Mouse (Mus musculus) adrenal gland, postnatal 14 days (tissue): ENCODE data around the gene Prkcsh. TPM values are rescaled to one million over a fixed set of nuclear protein-coding genes. Genes with fewer than 3 reads are reported as not detected.

Experiments used
- DNase-seq: peaks from one replicate; pipeline ENCODE4 v3.0.0; 2021; ENCODE audit warnings: mixed read lengths
- total RNA-seq: library from RNA; stranded (reverse); gene quantifications from 2 replicates; pipeline ENCODE4 v1.2.3, GENCODE M21; 2021

Prkcsh gene
- total RNA-seq, 1 experiment from 2014 or later = 135 TPM

- DNase-seq = no peak
Observed at GRCm38 (mm10) chr9:22049721-22050270, 47.2 kb downstream of the Prkcsh start.

DNA sequence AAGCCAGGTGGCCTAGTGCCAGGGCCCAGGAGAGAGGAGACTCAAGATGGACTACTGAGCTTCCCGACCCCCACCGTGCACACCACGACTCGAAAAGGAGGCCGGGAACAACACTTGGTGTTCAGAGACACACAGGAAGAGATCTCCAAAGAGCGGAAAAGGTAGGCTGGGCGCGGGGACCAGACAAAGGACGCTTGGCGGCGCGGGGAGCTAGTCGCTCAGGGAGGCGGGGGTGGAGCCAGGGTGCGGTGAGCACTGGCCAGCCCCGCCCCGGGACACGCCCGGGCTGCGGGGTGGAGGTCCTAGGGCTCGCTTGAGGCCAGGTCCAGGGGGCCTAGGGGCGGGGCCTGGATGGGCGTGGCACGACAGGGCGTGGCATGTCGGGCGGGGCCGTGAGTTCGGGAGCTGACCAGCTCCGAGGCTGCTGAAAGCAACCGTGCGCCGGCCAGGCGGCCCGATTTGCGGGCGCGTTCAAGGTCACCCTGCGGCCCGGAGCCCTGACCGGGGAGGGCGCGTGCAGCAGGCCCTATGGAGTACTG is 47.8 kb downstream of the Prkcsh start:
- peak; percentile 80 for DNase-seq

GRCm38 (mm10) chr9:22051161-22051957 is 48.8 kb downstream of the Prkcsh start:
- DNase-seq = peak; percentile 35

GRCm38 (mm10) chr9:22051958-22052254 is 49.3 kb downstream of the Prkcsh start, which contains the start of gene Elavl3:
Gene Elavl3 (minus strand): TSS chr9:22052023.
- no peak for DNase-seq

DNA sequence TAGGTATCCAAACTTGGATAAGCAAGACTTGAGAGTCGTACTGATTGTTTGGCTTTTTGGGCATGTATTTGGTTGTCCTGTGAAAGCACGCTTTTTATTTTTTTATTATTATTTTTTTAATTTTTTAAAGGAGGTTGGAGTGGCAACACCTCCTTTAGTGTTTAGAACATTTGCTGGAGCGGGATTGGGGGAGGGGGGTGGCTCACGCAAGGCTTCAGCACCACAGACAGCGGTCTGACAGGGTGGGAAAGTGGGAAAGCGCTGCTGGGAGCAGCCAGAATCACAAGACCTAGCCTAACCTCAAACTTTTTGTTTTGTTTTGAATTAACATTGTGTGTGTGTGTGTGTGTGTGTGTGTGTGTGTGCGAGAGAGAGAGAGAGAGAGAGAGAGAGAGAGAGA is 51.1 kb downstream of the Prkcsh start:
- peak; percentile 28 for DNase-seq

DNA sequence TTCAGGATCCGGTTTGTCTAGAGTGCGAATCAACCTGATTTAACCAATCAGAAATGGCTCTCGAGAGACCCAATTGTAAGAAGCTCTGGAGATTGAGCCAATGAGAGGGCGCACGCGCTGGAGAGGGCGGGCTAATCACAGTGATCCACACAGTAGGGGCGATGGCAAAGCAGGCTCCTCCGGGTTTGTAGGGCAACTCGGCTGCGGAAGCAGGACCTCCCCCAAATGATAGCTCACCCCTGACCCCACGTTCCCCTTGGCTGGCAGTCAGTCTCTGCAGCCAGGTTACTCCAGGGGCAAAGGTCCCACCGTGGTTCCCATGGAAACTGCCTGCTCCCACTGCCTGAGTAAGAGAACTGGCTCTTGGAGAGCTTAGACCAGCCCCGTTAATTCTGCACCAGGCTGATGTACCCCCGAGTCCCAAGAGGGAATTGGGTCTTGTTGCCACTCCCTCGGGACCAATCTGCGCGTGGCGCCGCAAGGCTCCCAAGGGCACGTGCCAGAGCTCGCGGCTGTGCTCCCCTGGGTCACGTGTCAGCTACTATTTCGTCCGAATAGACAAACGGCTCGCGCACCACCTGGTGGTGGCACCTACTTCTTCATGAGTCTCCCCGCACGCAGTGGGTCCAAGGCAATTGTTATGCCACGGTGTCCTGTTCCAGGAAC is 51.9 kb downstream of the Prkcsh start:
- DNase-seq = peak; percentile 89

- no peak for DNase-seq
Observed at GRCm38 (mm10) chr9:22055713-22056112, 53.1 kb downstream of the Prkcsh start.

DNA sequence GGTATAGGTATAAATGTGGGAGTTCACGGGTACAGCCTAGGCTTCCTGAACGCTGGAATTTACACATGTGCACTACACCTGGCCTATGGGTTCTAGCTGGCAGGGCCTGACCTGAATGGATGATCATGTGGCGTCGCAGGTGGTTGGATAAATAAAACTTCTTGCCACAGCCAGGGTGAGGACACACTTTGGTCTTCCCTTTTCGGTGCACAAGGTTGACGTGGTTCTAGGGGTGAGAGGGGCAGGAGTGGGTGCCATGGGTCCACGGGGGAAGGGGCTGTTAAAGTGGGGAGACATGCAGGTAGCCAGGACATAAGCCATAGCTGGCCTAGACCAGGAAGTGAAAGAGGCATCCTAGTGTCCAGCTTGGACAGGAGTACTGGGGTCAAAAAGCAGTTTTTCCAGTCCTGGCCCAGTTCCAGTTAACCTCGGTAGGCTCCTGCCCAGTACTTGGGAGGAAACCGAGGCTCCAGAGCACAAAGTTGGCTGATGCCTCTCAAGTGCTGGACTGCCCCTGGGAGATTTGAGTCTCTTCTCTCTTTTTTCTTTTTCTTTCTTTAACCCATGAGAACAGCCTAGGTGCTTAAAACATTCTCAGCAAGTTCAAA is 53.8 kb downstream of the Prkcsh start:
- DNase-seq = no peak

- no peak for DNase-seq
Observed at GRCm38 (mm10) chr9:22057031-22057517, 54.5 kb downstream of the Prkcsh start.

DNA sequence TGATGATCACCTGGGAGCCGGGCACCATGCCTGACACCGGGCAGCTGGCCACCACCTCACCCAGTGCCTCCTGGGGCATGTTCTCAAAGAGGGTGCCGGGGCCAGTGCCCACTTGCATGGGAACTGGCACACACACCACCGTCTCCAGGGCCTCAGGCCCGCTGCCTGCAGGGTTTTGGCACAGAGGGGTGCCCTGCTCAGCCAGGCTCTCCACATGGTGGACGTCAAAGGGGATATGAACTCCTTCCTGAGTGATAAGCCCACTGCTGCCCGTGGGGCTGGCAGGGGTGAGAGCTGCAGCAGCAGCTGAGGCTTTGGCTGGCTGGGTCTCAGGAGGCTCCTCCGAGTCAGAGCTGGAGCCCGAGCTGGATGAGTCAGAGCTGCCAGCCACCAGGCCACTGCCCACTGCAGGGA is 55.4 kb downstream of the Prkcsh start:
- peak; percentile 64 for DNase-seq

DNA sequence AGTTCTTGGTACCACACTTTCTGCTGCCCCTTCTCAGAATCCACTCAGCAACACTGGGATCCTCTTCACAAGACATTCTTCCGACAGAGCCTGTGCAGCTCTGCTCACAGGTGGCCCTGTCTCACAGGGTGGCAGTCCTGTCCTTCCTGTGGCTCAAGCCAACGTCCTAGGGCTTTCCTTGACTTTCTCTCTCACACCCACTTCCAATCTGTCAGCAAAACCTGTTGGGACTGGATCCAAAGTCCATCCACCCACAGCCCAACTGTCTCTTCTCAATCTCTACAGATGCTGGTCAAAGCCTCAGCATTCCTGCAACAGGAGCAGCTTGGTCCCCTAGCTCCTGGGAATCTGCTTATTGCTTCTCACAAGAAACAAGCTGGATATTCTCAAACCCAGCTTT is 58.7 kb downstream of the Prkcsh start:
- no peak for DNase-seq

Other genes with a start within 250 kb of the Prkcsh start
- 9.1 and 10.4 TPM in 2 replicates for gene Spc24, start 242.5 kb upstream of the Prkcsh start, total RNA-seq
- 31.5 and 31.8 TPM in 2 replicates for gene Kank2, start 204.1 kb upstream of the Prkcsh start, total RNA-seq
- gene Angptl8, start 167.3 kb upstream of the Prkcsh start, total RNA-seq = 5.1 and 10.2 TPM in 2 replicates
- 46.0 and 49.2 TPM in 2 replicates for gene Dock6, start 150.2 kb upstream of the Prkcsh start, total RNA-seq
- 30.2 and 35.6 TPM in 2 replicates for gene Rab3d, start 84.6 kb upstream of the Prkcsh start, total RNA-seq
- gene Ccdc159, start 75.3 kb upstream of the Prkcsh start, total RNA-seq = 6.5 and 8.5 TPM in 2 replicates
- gene Tmem205, start 75.2 kb upstream of the Prkcsh start, total RNA-seq = 203 and 258 TPM in 2 replicates
- gene Plppr2, start 65.8 kb upstream of the Prkcsh start, total RNA-seq = 25.5 and 31.0 TPM in 2 replicates
- 13.1 and 13.7 TPM in 2 replicates for gene Swsap1, start 47.1 kb upstream of the Prkcsh start, total RNA-seq
- gene Epor, start 39.3 kb upstream of the Prkcsh start, total RNA-seq = 3.8 and 4.1 TPM in 2 replicates
- gene Rgl3, start 13.4 kb upstream of the Prkcsh start, total RNA-seq = 18.1 and 19.0 TPM in 2 replicates
- 0.45 and 0.56 TPM in 2 replicates for gene Ccdc151, start 172 bp upstream of the Prkcsh start, total RNA-seq
- gene Elavl3, start 49.2 kb downstream of the Prkcsh start, total RNA-seq = 2.4 and 3.0 TPM in 2 replicates
- gene Gm49318, start 68.5 kb downstream of the Prkcsh start, total RNA-seq = not detected in 2 replicates
- gene Zfp653, start 68.6 kb downstream of the Prkcsh start, total RNA-seq = 9.1 and 10.1 TPM in 2 replicates
- gene Ecsit, start 82.6 kb downstream of the Prkcsh start, total RNA-seq = 74.9 and 80.6 TPM in 2 replicates
- 0.56 and 7.1 TPM in 2 replicates for gene Cnn1, start 96.4 kb downstream of the Prkcsh start, total RNA-seq
- gene Elof1, start 114.4 kb downstream of the Prkcsh start, total RNA-seq = 66.9 and 74.2 TPM in 2 replicates
- 30.3 and 39.2 TPM in 2 replicates for gene Acp5, start 132.9 kb downstream of the Prkcsh start, total RNA-seq
- 47.7 and 51.8 TPM in 2 replicates for gene Pigyl, start 154.0 kb downstream of the Prkcsh start, total RNA-seq
- 1.2 and 2.0 TPM in 2 replicates for gene Zfp872, start 185.3 kb downstream of the Prkcsh start, total RNA-seq
- 33.5 and 39.9 TPM in 2 replicates for gene Zfp809, start 222.9 kb downstream of the Prkcsh start, total RNA-seq